Mouse (Mus musculus) CH12.LX (cell line): Measurements from ENCODE around the gene Nup62. TPM values are rescaled to one million over a fixed set of nuclear protein-coding genes. Genes with fewer than 3 reads are reported as not detected.
"Not testable (repeated sequence)": the region's sequence is repeated elsewhere in the genome, so short reads cannot be mapped to it uniquely, and the experiment has no call there.

Experiments
- DNase-seq: peaks from one replicate; pipeline ENCODE4 v3.0.0-alpha.2; 2013; ENCODE audit errors: extremely low read depth
- H3K27ac ChIP-seq: 2 replicates; pipeline ENCODE4 v1.5.1; 2012; ENCODE audit warnings: low read depth, mild to moderate bottlenecking, control low read depth, moderate library complexity; ENCODE audit not compliant: insufficient read depth
- H3K27me3 ChIP-seq: replicated peaks from 2 replicates; pipeline ENCODE3; 2012; ENCODE audit warnings: inconsistent platforms
- H3K36me3 ChIP-seq, 2 experiments: replicated peaks in 1 of 2; 2 replicates each; pipeline versions ENCODE3 to v1.6.1; 2012; ENCODE audit warnings: inconsistent platforms in 1 of 2, low read length in 1 of 2, mild to moderate bottlenecking in 1 of 2, mixed read lengths in 1 of 2, moderate library complexity in 1 of 2; ENCODE audit not compliant: control insufficient read depth in 1 of 2, insufficient read depth in 1 of 2
- H3K4me1 ChIP-seq, 2 experiments: 2 replicates each; pipeline ENCODE4 v1.6.1; 2012; ENCODE audit warnings: inconsistent platforms in 1 of 2, moderate library complexity in 1 of 2; ENCODE audit not compliant: insufficient read depth in 2 of 2, control insufficient read depth in 1 of 2
- H3K4me2 ChIP-seq: 2 replicates; pipeline ENCODE4 v1.6.1; 2012; ENCODE audit warnings: low read depth, mild to moderate bottlenecking, control low read depth; ENCODE audit not compliant: poor library complexity, insufficient read depth, severe bottlenecking
- H3K4me3 ChIP-seq, 3 experiments: fragments of 150-350 bp in 1 of 3; sonication (generic) in 1 of 3; replicated peaks in 1 of 3; 2 replicates each; pipeline versions ENCODE3 to v1.5.1; 2011 to 2012; ENCODE audit warnings: low read depth in 2 of 3, low read length in 2 of 3, mild to moderate bottlenecking in 2 of 3, moderate library complexity in 2 of 3, control low read depth in 1 of 3, improper control_type of control experiment in 1 of 3, inconsistent platforms in 1 of 3, mixed read lengths in 1 of 3; ENCODE audit not compliant: poor library complexity in 1 of 3
- H3K79me2 ChIP-seq: replicated peaks from 2 replicates; pipeline ENCODE4 v1.6.1; 2012; ENCODE audit warnings: mild to moderate bottlenecking, moderate library complexity; ENCODE audit not compliant: control insufficient read depth, poor library complexity, insufficient read depth, severe bottlenecking; ENCODE audit errors: extremely low read depth
- H3K9ac ChIP-seq: 2 replicates; pipeline ENCODE4 v1.6.1; 2012; ENCODE audit warnings: low read depth, mild to moderate bottlenecking, control low read depth, moderate library complexity; ENCODE audit not compliant: insufficient read depth
- H3K9me3 ChIP-seq: replicated peaks from 2 replicates; pipeline ENCODE3; 2012; ENCODE audit warnings: low read length, inconsistent platforms, mixed read lengths
- CHD1 ChIP-seq: IDR thresholded peaks from 2 replicates; pipeline ENCODE4 v1.6.1; 2012; ENCODE audit warnings: low read depth, low read length, improper control_type of control experiment, inconsistent platforms
- CTCF ChIP-seq, 2 experiments: IDR thresholded peaks in 1 of 2; conservative IDR thresholded peaks in 1 of 2; 2 replicates each; pipeline ENCODE4 v1.5.1; 2011 to 2012; ENCODE audit warnings: low read depth in 2 of 2, low read length in 2 of 2, improper control_type of control experiment in 1 of 2, inconsistent platforms in 1 of 2, mild to moderate bottlenecking in 1 of 2, moderate library complexity in 1 of 2
- ELF1 ChIP-seq: IDR thresholded peaks from 2 replicates; pipeline ENCODE4 v1.6.1; 2014; ENCODE audit warnings: low read depth, mild to moderate bottlenecking, inconsistent platforms, low read length, improper control_type of control experiment
- EP300 ChIP-seq: IDR thresholded peaks from 2 replicates; pipeline ENCODE4 v1.6.1; 2011; ENCODE audit warnings: low read length, improper control_type of control experiment
- HCFC1 ChIP-seq: IDR thresholded peaks from 2 replicates; pipeline ENCODE4 v1.6.1; 2012; ENCODE audit warnings: low read depth, mild to moderate bottlenecking, inconsistent platforms, low read length, improper control_type of control experiment
- JUN ChIP-seq: IDR thresholded peaks from 2 replicates; pipeline ENCODE4 v1.6.1; 2011; ENCODE audit warnings: low read depth, mild to moderate bottlenecking, low read length, improper control_type of control experiment, moderate library complexity; ENCODE audit not compliant: insufficient read depth
- JUND ChIP-seq: conservative IDR thresholded peaks from 2 replicates; pipeline ENCODE4 v1.6.1; 2011; ENCODE audit warnings: low read depth, low read length, improper control_type of control experiment
- MAFK ChIP-seq: IDR thresholded peaks from 2 replicates; pipeline ENCODE4 v1.6.1; 2011; ENCODE audit warnings: low read length, improper control_type of control experiment; ENCODE audit not compliant: insufficient replicate concordance
- MAZ ChIP-seq: IDR thresholded peaks from 2 replicates; pipeline ENCODE4 v1.6.1; 2012; ENCODE audit warnings: low read depth, mild to moderate bottlenecking, inconsistent platforms, low read length, improper control_type of control experiment, moderate library complexity
- MEF2A ChIP-seq: IDR thresholded peaks from 2 replicates; pipeline ENCODE4 v1.6.1; 2014; ENCODE audit warnings: low read depth, mild to moderate bottlenecking, inconsistent platforms, low read length, improper control_type of control experiment, borderline replicate concordance
- POLR2A ChIP-seq: IDR thresholded peaks from 2 replicates; pipeline ENCODE4 v1.6.1; 2011; ENCODE audit warnings: low read depth, mild to moderate bottlenecking, improper control_type of control experiment, low read length
- TBP ChIP-seq: conservative IDR thresholded peaks from 2 replicates; pipeline ENCODE4 v1.6.1; 2011; ENCODE audit warnings: low read depth, low read length, improper control_type of control experiment
- USF1 ChIP-seq: IDR thresholded peaks from 2 replicates; pipeline ENCODE4 v1.6.1; 2014; ENCODE audit warnings: low read depth, mild to moderate bottlenecking, inconsistent platforms, low read length, improper control_type of control experiment
- ZKSCAN1 ChIP-seq: IDR thresholded peaks from 2 replicates; pipeline ENCODE4 v1.6.1; 2012; ENCODE audit warnings: low read depth, inconsistent platforms, low read length, improper control_type of control experiment, borderline replicate concordance
- ZMIZ1 ChIP-seq: IDR thresholded peaks from 2 replicates; pipeline ENCODE4 v1.6.1; 2012; ENCODE audit warnings: low read depth, mild to moderate bottlenecking, inconsistent platforms, low read length, improper control_type of control experiment
- dilution Hi-C: fragments of 300-500 bp; cut with MboI; formaldehyde crosslinking; loops from 2 replicates; pipeline ENCODE4 v1.14.3; 2020; ENCODE audit warnings: low sequenced_read_pairs; ENCODE audit not compliant: extremely low pct_unique_long_range_greater_than_20kb, extremely low pct_ligation_motif_present
- in situ Hi-C: fragments of 300-500 bp; cut with MboI; formaldehyde crosslinking; loops from 3 replicates; pipeline ENCODE4 v1.14.3; 2019; ENCODE audit warnings: low sequenced_read_pairs, low pct_ligation_motif_present, low pct_unique_long_range_greater_than_20kb, mixed read lengths
- polyA plus RNA-seq: library from polyadenylated mRNA; unstranded; fragments of >175 nt; gene quantifications from 2 replicates; pipeline ENCODE4 v1.2.1, GENCODE M21; 2012; ENCODE audit warnings: low read depth; ENCODE audit not compliant: insufficient read length
- total RNA-seq, 2 experiments: library from RNA; depleted of rRNA; stranded (reverse); fragments of 300-350 nt in 1 of 2; fragments of >200 nt in 1 of 2; gene quantifications; 2 replicates each; pipeline ENCODE4 v1.2.3; 2012 to 2014

Nup62 gene
- total and polyA plus RNA-seq, 3 experiments = 93.3 to 151 (median 101) TPM

DNA sequence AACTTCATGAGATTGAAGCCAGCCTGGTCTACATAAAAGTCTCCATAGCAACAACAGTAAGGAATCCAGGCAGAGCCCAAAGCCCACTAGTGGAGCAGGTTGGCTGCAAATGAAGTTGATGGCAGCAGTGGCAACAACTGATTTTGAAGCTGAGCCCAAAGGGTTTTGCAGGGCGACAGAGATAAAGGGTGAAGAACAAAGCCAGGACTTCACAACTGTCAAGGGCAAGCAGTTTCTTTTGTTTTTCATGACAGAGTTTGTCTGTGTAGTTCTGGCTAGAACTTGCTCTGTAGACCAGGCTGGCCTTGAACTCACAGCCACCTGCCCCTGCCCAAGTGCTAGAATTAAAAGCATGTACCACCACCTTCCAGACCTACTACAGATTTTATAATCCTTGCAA, 55.3 kb downstream of the Nup62 start:
- H3K4me1 ChIP-seq = peaks cover 13 to 23% of the 10 kb centered on the region in 2 experiments
- H3K4me3 ChIP-seq = no peak overlapping the region
- H3K27ac ChIP-seq = no peak overlapping the region
- in situ Hi-C loops = no loop called here
- H3K27me3 ChIP-seq = peaks cover 28% of the 10 kb centered on the region
- no peak overlapping the region for H3K9ac ChIP-seq
- no peaks in the 10 kb centered on the region for H3K79me2 ChIP-seq
- dilution Hi-C loops = no loop called here
- DNase-seq = no peak
- peaks cover 0 to 12% of the 10 kb centered on the region in 2 experiments for H3K36me3 ChIP-seq
- no peaks in the 10 kb centered on the region for H3K9me3 ChIP-seq
- H3K4me2 ChIP-seq = no peak overlapping the region
- TF ChIP-seq MAFK (no peak), MAZ (no peak), POLR2A (no peak), TBP (no peak), JUN (no peak), ELF1 (no peak), USF1 (no peak), CTCF (conservative IDR thresholded peaks at IDR 0.05 in 1 of 2, IDR thresholded peaks at IDR 0.05 in 1 of 2; ENCODE audit: low read depth in 2 of 2, low read length in 2 of 2) (no peak), ZMIZ1 (no peak), MEF2A (no peak), EP300 (no peak), CHD1 (no peak), ZKSCAN1 (no peak), JUND (no peak)

DNA sequence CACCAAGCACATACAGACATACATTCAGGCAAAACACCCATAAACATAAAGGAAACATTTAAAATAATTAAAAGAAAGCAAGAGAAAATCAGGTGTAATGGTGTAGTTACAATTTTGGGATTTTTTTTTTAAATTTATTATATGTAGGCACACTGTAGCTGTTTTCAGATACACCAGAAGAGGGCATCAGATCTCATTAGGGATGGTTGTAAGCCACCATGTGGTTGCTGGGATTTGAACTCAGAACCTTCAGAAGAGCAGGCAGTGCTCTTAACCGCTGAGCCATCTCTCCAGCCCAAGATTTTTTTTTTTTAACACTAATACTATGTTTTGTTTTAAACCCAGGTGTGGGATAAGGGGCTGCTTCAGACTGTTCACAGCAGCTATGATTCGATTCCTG, 55.9 kb downstream of the Nup62 start:
- dilution Hi-C loops, H3K4me3 ChIP-seq, H3K9ac ChIP-seq, H3K27ac ChIP-seq, DNase-seq, H3K9me3 ChIP-seq, H3K4me2 ChIP-seq, H3K79me2 ChIP-seq, in situ Hi-C loops: not testable (repeated sequence)
- H3K4me1 ChIP-seq = peaks cover 7 to 18% of the 10 kb centered on the region in 2 experiments; a peak in 3 of 4 replicates
- TF ChIP-seq CTCF (conservative IDR thresholded peaks at IDR 0.05 in 1 of 2, IDR thresholded peaks at IDR 0.05 in 1 of 2; ENCODE audit: low read depth in 2 of 2, low read length in 2 of 2) = peak in 1 of 2 experiments; percentile 14; a peak in 1 of 4 replicates
- peaks cover 28% of the 10 kb centered on the region for H3K27me3 ChIP-seq
- peaks cover 0 to 13% of the 10 kb centered on the region in 2 experiments for H3K36me3 ChIP-seq

DNA sequence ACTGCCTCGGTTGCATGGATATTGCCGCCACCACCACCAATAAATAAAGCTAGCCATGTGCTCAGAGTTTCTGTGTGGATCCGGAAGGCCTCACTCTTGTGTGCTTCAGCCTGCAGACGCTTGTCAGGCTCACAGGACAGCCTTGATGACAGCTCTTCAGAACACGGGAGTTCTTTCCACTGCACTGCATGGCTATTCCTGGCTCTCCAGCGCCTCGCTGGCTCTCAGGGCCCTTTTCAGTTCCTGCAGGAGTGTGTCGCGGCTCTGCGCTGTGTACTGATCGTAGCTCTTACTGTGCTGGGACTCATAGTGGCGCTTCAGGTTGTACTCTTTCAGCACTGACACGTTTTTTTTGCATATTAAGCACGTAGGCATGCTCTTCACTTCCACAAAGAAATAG, 61.9 kb downstream of the Nup62 start:
- H3K27me3 ChIP-seq = peaks cover 4% of the 10 kb centered on the region
- H3K27ac ChIP-seq = no peak overlapping the region
- in situ Hi-C loops = no loop called here
- H3K4me2 ChIP-seq = no peak overlapping the region
- no peak overlapping the region for H3K9ac ChIP-seq
- no peak overlapping the region for H3K4me3 ChIP-seq
- no peak for DNase-seq
- no peaks in the 10 kb centered on the region for H3K79me2 ChIP-seq
- no peak for TF ChIP-seq MAFK
- TF ChIP-seq HCFC1 = no peak
- TF ChIP-seq MEF2A = no peak
- peaks cover 0 to 12% of the 10 kb centered on the region in 2 experiments; a peak in 2 of 4 replicates for H3K4me1 ChIP-seq
- peaks cover 57 to 72% of the 10 kb centered on the region in 2 experiments for H3K36me3 ChIP-seq
- dilution Hi-C loops = no loop called here
- no peaks in the 10 kb centered on the region for H3K9me3 ChIP-seq

Other genes with a start within 250 kb of the Nup62 start
Only the 20 nearest of the 25 such genes appear.
- 1.1 and 1.5 TPM in 2 replicates for gene Myh14, start 145.2 kb upstream of the Nup62 start, total RNA-seq (2012; rRNA removed)
- 0.09 and 0.12 TPM in 2 replicates for gene Myh14, start 145.2 kb upstream of the Nup62 start, total RNA-seq (2014; rRNA removed)
- 0.60 and 0.89 TPM in 2 replicates for gene Myh14, start 145.2 kb upstream of the Nup62 start, polyA plus RNA-seq
- gene Izumo2, start 107.3 kb upstream of the Nup62 start, total RNA-seq (2012; rRNA removed) = not detected in 2 replicates
- not detected in 2 replicates for gene Izumo2, start 107.3 kb upstream of the Nup62 start, total RNA-seq (2014; rRNA removed)
- not detected in 2 replicates for gene Izumo2, start 107.3 kb upstream of the Nup62 start, polyA plus RNA-seq
- 27.6 and 30.0 TPM in 2 replicates for gene Vrk3, start 67.7 kb upstream of the Nup62 start, total RNA-seq (2012; rRNA removed)
- gene Vrk3, start 67.7 kb upstream of the Nup62 start, total RNA-seq (2014; rRNA removed) = 29.5 and 34.2 TPM in 2 replicates
- gene Vrk3, start 67.7 kb upstream of the Nup62 start, polyA plus RNA-seq = 42.3 and 50.4 TPM in 2 replicates
- 9.3 and 9.6 TPM in 2 replicates for gene Zfp473, start 65.0 kb upstream of the Nup62 start, total RNA-seq (2012; rRNA removed)
- 10.0 and 10.5 TPM in 2 replicates for gene Zfp473, start 65.0 kb upstream of the Nup62 start, total RNA-seq (2014; rRNA removed)
- gene Zfp473, start 65.0 kb upstream of the Nup62 start, polyA plus RNA-seq = 6.8 and 8.7 TPM in 2 replicates
- 42.2 and 57.5 TPM in 2 replicates for gene Il4i1, start 299 bp downstream of the Nup62 start, total RNA-seq (2012; rRNA removed)
- 11.8 and 17.6 TPM in 2 replicates for gene Il4i1, start 299 bp downstream of the Nup62 start, total RNA-seq (2014; rRNA removed)
- gene Il4i1, start 299 bp downstream of the Nup62 start, polyA plus RNA-seq = 49.2 and 58.2 TPM in 2 replicates
- 34.0 and 71.1 TPM in 2 replicates for gene Atf5, start 570 bp downstream of the Nup62 start, total RNA-seq (2012; rRNA removed)
- 12.0 and 13.4 TPM in 2 replicates for gene Atf5, start 570 bp downstream of the Nup62 start, total RNA-seq (2014; rRNA removed)
- 82.3 and 84.5 TPM in 2 replicates for gene Atf5, start 570 bp downstream of the Nup62 start, polyA plus RNA-seq
- 21.7 and 24.2 TPM in 2 replicates for gene Akt1s1, start 32.9 kb downstream of the Nup62 start, total RNA-seq (2012; rRNA removed)
- 8.5 and 9.5 TPM in 2 replicates for gene Akt1s1, start 32.9 kb downstream of the Nup62 start, total RNA-seq (2014; rRNA removed)
- 23.3 and 23.4 TPM in 2 replicates for gene Akt1s1, start 32.9 kb downstream of the Nup62 start, polyA plus RNA-seq
- 32.4 and 40.5 TPM in 2 replicates for gene Tbc1d17, start 33.0 kb downstream of the Nup62 start, total RNA-seq (2012; rRNA removed)
- gene Tbc1d17, start 33.0 kb downstream of the Nup62 start, total RNA-seq (2014; rRNA removed) = 31.9 and 35.5 TPM in 2 replicates
- gene Tbc1d17, start 33.0 kb downstream of the Nup62 start, polyA plus RNA-seq = 38.5 and 41.9 TPM in 2 replicates
- 35.9 and 41.6 TPM in 2 replicates for gene Pnkp, start 41.1 kb downstream of the Nup62 start, total RNA-seq (2012; rRNA removed)
- gene Pnkp, start 41.1 kb downstream of the Nup62 start, total RNA-seq (2014; rRNA removed) = 14.8 and 15.3 TPM in 2 replicates
- gene Pnkp, start 41.1 kb downstream of the Nup62 start, polyA plus RNA-seq = 20.7 and 22.2 TPM in 2 replicates
- gene Ptov1, start 53.7 kb downstream of the Nup62 start, total RNA-seq (2012; rRNA removed) = 11.5 and 16.8 TPM in 2 replicates
- 5.7 and 7.8 TPM in 2 replicates for gene Ptov1, start 53.7 kb downstream of the Nup62 start, total RNA-seq (2014; rRNA removed)
- gene Ptov1, start 53.7 kb downstream of the Nup62 start, polyA plus RNA-seq = 15.5 and 21.0 TPM in 2 replicates
- 56.7 and 57.6 TPM in 2 replicates for gene Med25, start 76.6 kb downstream of the Nup62 start, total RNA-seq (2012; rRNA removed)
- gene Med25, start 76.6 kb downstream of the Nup62 start, total RNA-seq (2014; rRNA removed) = 18.4 and 20.8 TPM in 2 replicates
- gene Med25, start 76.6 kb downstream of the Nup62 start, polyA plus RNA-seq = 67.4 and 75.4 TPM in 2 replicates
- 12.2 and 16.9 TPM in 2 replicates for gene Fuz, start 80.0 kb downstream of the Nup62 start, total RNA-seq (2012; rRNA removed)
- gene Fuz, start 80.0 kb downstream of the Nup62 start, total RNA-seq (2014; rRNA removed) = 16.1 and 16.7 TPM in 2 replicates
- gene Fuz, start 80.0 kb downstream of the Nup62 start, polyA plus RNA-seq = 15.9 and 17.1 TPM in 2 replicates
- gene Ap2a1, start 113.4 kb downstream of the Nup62 start, total RNA-seq (2012; rRNA removed) = 53.4 and 61.1 TPM in 2 replicates
- gene Ap2a1, start 113.4 kb downstream of the Nup62 start, total RNA-seq (2014; rRNA removed) = 35.7 and 38.5 TPM in 2 replicates
- 52.6 and 56.3 TPM in 2 replicates for gene Ap2a1, start 113.4 kb downstream of the Nup62 start, polyA plus RNA-seq
- gene Tsks, start 127.1 kb downstream of the Nup62 start, total RNA-seq (2012; rRNA removed) = 0.08 TPM in 1 of 2 replicates, not detected in the other
- not detected in 2 replicates for gene Tsks, start 127.1 kb downstream of the Nup62 start, total RNA-seq (2014; rRNA removed)
- gene Tsks, start 127.1 kb downstream of the Nup62 start, polyA plus RNA-seq = not detected in 2 replicates
- 3.6 and 4.5 TPM in 2 replicates for gene Cpt1c, start 158.8 kb downstream of the Nup62 start, total RNA-seq (2012; rRNA removed)
- 10.2 and 10.3 TPM in 2 replicates for gene Cpt1c, start 158.8 kb downstream of the Nup62 start, total RNA-seq (2014; rRNA removed)
- gene Cpt1c, start 158.8 kb downstream of the Nup62 start, polyA plus RNA-seq = 10.4 and 12.7 TPM in 2 replicates
- gene Prmt1, start 170.5 kb downstream of the Nup62 start, total RNA-seq (2012; rRNA removed) = 340 and 407 TPM in 2 replicates
- gene Prmt1, start 170.5 kb downstream of the Nup62 start, total RNA-seq (2014; rRNA removed) = 220 and 231 TPM in 2 replicates
- gene Prmt1, start 170.5 kb downstream of the Nup62 start, polyA plus RNA-seq = 608 and 642 TPM in 2 replicates
- gene Irf3, start 181.6 kb downstream of the Nup62 start, total RNA-seq (2012; rRNA removed) = 56.5 and 65.0 TPM in 2 replicates
- gene Irf3, start 181.6 kb downstream of the Nup62 start, total RNA-seq (2014; rRNA removed) = 33.5 and 39.0 TPM in 2 replicates
- gene Irf3, start 181.6 kb downstream of the Nup62 start, polyA plus RNA-seq = 79.7 and 87.7 TPM in 2 replicates
- 11.8 and 12.0 TPM in 2 replicates for gene Bcl2l12, start 182.6 kb downstream of the Nup62 start, total RNA-seq (2012; rRNA removed)
- gene Bcl2l12, start 182.6 kb downstream of the Nup62 start, total RNA-seq (2014; rRNA removed) = 9.2 and 9.8 TPM in 2 replicates
- gene Bcl2l12, start 182.6 kb downstream of the Nup62 start, polyA plus RNA-seq = 10.8 and 12.6 TPM in 2 replicates
- 15.5 and 18.2 TPM in 2 replicates for gene Scaf1, start 200.3 kb downstream of the Nup62 start, total RNA-seq (2012; rRNA removed)
- 5.4 and 6.1 TPM in 2 replicates for gene Scaf1, start 200.3 kb downstream of the Nup62 start, total RNA-seq (2014; rRNA removed)
- 38.9 and 41.9 TPM in 2 replicates for gene Scaf1, start 200.3 kb downstream of the Nup62 start, polyA plus RNA-seq
- gene Rras, start 201.9 kb downstream of the Nup62 start, total RNA-seq (2012; rRNA removed) = 5.0 and 10.6 TPM in 2 replicates
- gene Rras, start 201.9 kb downstream of the Nup62 start, total RNA-seq (2014; rRNA removed) = 6.6 and 7.2 TPM in 2 replicates
- gene Rras, start 201.9 kb downstream of the Nup62 start, polyA plus RNA-seq = 18.5 and 19.8 TPM in 2 replicates